Mouse (Mus musculus) T-helper 2 cell (primary cell): Measurements from ENCODE around the gene Prx.
"Not testable (repeated sequence)": the region's sequence is repeated elsewhere in the genome, so short reads cannot be mapped to it uniquely, and the experiment has no call there.

Experiments
- in situ Hi-C: fragments of 300-600 bp; cut with MboI, MseI; formaldehyde crosslinking; loops from one replicate; pipeline ENCODE4 v1.15.1; 2025; ENCODE audit warnings: high pct_unique_total_duplicates

Prx gene

GRCm38 (mm10) chr7:27481627-27481969, 17.5 kb upstream of the Prx start:
- in situ Hi-C loops, result no loop called here

- in situ Hi-C loops, result no loop called here
Measured at GRCm38 (mm10) chr7:27483860-27484259, 15.3 kb upstream of the Prx start.

- in situ Hi-C loops, result no loop called here
Measured at GRCm38 (mm10) chr7:27486102-27486769, 12.9 kb upstream of the Prx start.

GRCm38 (mm10) chr7:27486770-27487697, 12.1 kb upstream of the Prx start, which contains the start of gene Sertad1:
Gene Sertad1 (plus strand): TSS chr7:27486910.
- in situ Hi-C loops, result no loop called here

GRCm38 (mm10) chr7:27487740-27488268, 11.3 kb upstream of the Prx start:
- in situ Hi-C loops, result no loop called here

GRCm38 (mm10) chr7:27489270-27489869, 9.8 kb upstream of the Prx start:
- in situ Hi-C loops, result no loop called here

- in situ Hi-C loops, result no loop called here
Measured at GRCm38 (mm10) chr7:27490227-27490542, 8.9 kb upstream of the Prx start.

GRCm38 (mm10) chr7:27490543-27491329, 8.4 kb upstream of the Prx start:
- in situ Hi-C loops, result no loop called here

- in situ Hi-C loops, result no loop called here
Measured at GRCm38 (mm10) chr7:27491856-27492255, 7.3 kb upstream of the Prx start.

- in situ Hi-C loops, result no loop called here
Measured at GRCm38 (mm10) chr7:27493022-27493421, 6.1 kb upstream of the Prx start.

- in situ Hi-C loops, result no loop called here
Measured at GRCm38 (mm10) chr7:27493450-27493849, 5.7 kb upstream of the Prx start.

GRCm38 (mm10) chr7:27494659-27495367, 4.3 kb upstream of the Prx start:
- in situ Hi-C loops, result not testable (repeated sequence)

GRCm38 (mm10) chr7:27501620-27502019, 2.5 kb downstream of the Prx start:
- in situ Hi-C loops, result no loop called here

GRCm38 (mm10) chr7:27506765-27507370, 7.7 kb downstream of the Prx start:
- in situ Hi-C loops, result loop anchor here (5.0 kb wide), 1 partner anchor 35 kb away; no protein-coding TSS in a partner anchor

- in situ Hi-C loops, result loop anchor here (5.0 kb wide), 1 partner anchor 34 kb away; no protein-coding TSS in a partner anchor
Measured at GRCm38 (mm10) chr7:27507711-27508647, 8.9 kb downstream of the Prx start.

- in situ Hi-C loops, result loop anchor here (5.0 kb wide), 1 partner anchor 34 kb away; no protein-coding TSS in a partner anchor
Measured at GRCm38 (mm10) chr7:27508648-27509005, 9.5 kb downstream of the Prx start.

- in situ Hi-C loops, result no loop called here
Measured at GRCm38 (mm10) chr7:27510809-27511208, 11.7 kb downstream of the Prx start.

- in situ Hi-C loops, result no loop called here
Measured at GRCm38 (mm10) chr7:27514961-27515360, 15.8 kb downstream of the Prx start.

- in situ Hi-C loops, result no loop called here
Measured at GRCm38 (mm10) chr7:27518314-27518713, 19.2 kb downstream of the Prx start.
